Mouse (Mus musculus) c-Kit-negative CD71-positive TER-119-positive erythroid progenitor cells, embryonic 14.5 days (primary cell): ENCODE results near the gene Rnf43.

ENCODE experiments used
- DNase-seq: peaks from one replicate; pipeline ENCODE4 v3.0.0-alpha.2; 2013; ENCODE audit warnings: low read depth, low spot score

The Rnf43 gene

GRCm38 (mm10) chr11:87710262-87710615 lies 47.7 kb downstream of the Rnf43 start:
- no peak for DNase-seq

GRCm38 (mm10) chr11:87712188-87712587 lies 49.7 kb downstream of the Rnf43 start:
- no peak for DNase-seq

GRCm38 (mm10) chr11:87715999-87716398 lies 53.5 kb downstream of the Rnf43 start:
- no peak for DNase-seq

- no peak for DNase-seq
Observed at GRCm38 (mm10) chr11:87719526-87719925, 57.0 kb downstream of the Rnf43 start.

- no peak for DNase-seq
Observed at GRCm38 (mm10) chr11:87720324-87720723, 57.8 kb downstream of the Rnf43 start.

- no peak for DNase-seq
Observed at GRCm38 (mm10) chr11:87720839-87721238, 58.3 kb downstream of the Rnf43 start.

GRCm38 (mm10) chr11:87722168-87722567 lies 59.6 kb downstream of the Rnf43 start:
- DNase-seq: no peak

GRCm38 (mm10) chr11:87722891-87723290 lies 60.4 kb downstream of the Rnf43 start:
- no peak for DNase-seq

- no peak for DNase-seq
Observed at GRCm38 (mm10) chr11:87725515-87725914, 63.0 kb downstream of the Rnf43 start.

GRCm38 (mm10) chr11:87725964-87726562 lies 63.5 kb downstream of the Rnf43 start:
- DNase-seq: peak; percentile 71

GRCm38 (mm10) chr11:87727021-87727420 lies 64.5 kb downstream of the Rnf43 start:
- no peak for DNase-seq

- DNase-seq: no peak
Observed at GRCm38 (mm10) chr11:87727471-87727870, 64.9 kb downstream of the Rnf43 start.

- no peak for DNase-seq
Observed at GRCm38 (mm10) chr11:87728850-87729592, 66.5 kb downstream of the Rnf43 start.

GRCm38 (mm10) chr11:87729593-87730185 lies 67.2 kb downstream of the Rnf43 start:
- DNase-seq: no peak

- DNase-seq: no peak
Observed at GRCm38 (mm10) chr11:87730652-87731310, 68.3 kb downstream of the Rnf43 start.

GRCm38 (mm10) chr11:87734346-87734745 lies 71.8 kb downstream of the Rnf43 start:
- no peak for DNase-seq

GRCm38 (mm10) chr11:87735691-87736090 lies 73.2 kb downstream of the Rnf43 start:
- no peak for DNase-seq

GRCm38 (mm10) chr11:87736647-87737134 lies 74.2 kb downstream of the Rnf43 start:
- no peak for DNase-seq

- DNase-seq: peak; percentile 94
Observed at GRCm38 (mm10) chr11:87737175-87737740, 74.7 kb downstream of the Rnf43 start, which contains the start of gene Supt4a. Gene Supt4a, plus strand, starts transcription at chr11:87737552.

GRCm38 (mm10) chr11:87743691-87744090 lies 81.2 kb downstream of the Rnf43 start:
- no peak for DNase-seq

GRCm38 (mm10) chr11:87744964-87745363 lies 82.4 kb downstream of the Rnf43 start:
- no peak for DNase-seq
